Mouse (Mus musculus): ENCODE results near the gene Lactb. TPM values are rescaled to one million over a fixed set of nuclear protein-coding genes. Genes with fewer than 3 reads are reported as not detected.

Gene Lactb
- polyA plus RNA-seq, 1 experiment, result 26.8 TPM

- Histone ChIP-seq H3K27me3 (ENCODE audit: control insufficient read depth, insufficient read depth, low read length) (no peaks in the 10 kb centered on the region), H3K4me1 (ENCODE audit: control insufficient read depth, insufficient read depth, insufficient read length, low read length) (peaks cover 5% of the 10 kb centered on the region; the same call in 1 of the 2 replicates), H3K4me3 (ENCODE audit: low read depth, low read length) (no peak overlapping the region), H3K36me3 (ENCODE audit: control insufficient read depth, insufficient read depth, low read length) (peaks cover 10% of the 10 kb centered on the region), H3K27ac (ENCODE audit: insufficient read depth, low read depth, low read length) (no peak overlapping the region)
- WGBS, result 91% methylated on average over 8 of the region's 8 CpGs
- TF ChIP-seq CTCF (IDR thresholded peaks at IDR 0.05; ENCODE audit: extremely low read depth, insufficient read length, insufficient replicate concordance, low read depth, low read length) (no peak), POLR2A (IDR thresholded peaks at IDR 0.05; ENCODE audit: low read depth, low read length) (no peak)
Measured at GRCm38 (mm10) chr9:66971116-66971515, 4.2 kb downstream of the Lactb start.

- TF ChIP-seq CTCF (IDR thresholded peaks at IDR 0.05; ENCODE audit: extremely low read depth, insufficient read length, insufficient replicate concordance, low read depth, low read length) (no peak), POLR2A (IDR thresholded peaks at IDR 0.05; ENCODE audit: low read depth, low read length) (no peak)
- H3K36me3 ChIP-seq (ENCODE audit: control insufficient read depth, insufficient read depth, low read length), result peaks cover 10% of the 10 kb centered on the region
- no peaks in the 10 kb centered on the region for H3K27me3 ChIP-seq (ENCODE audit: control insufficient read depth, insufficient read depth, low read length)
- 73% methylated on average over 8 of the region's 8 CpGs for WGBS
- H3K27ac ChIP-seq (ENCODE audit: insufficient read depth, low read depth, low read length), result no peak overlapping the region
- H3K4me3 ChIP-seq (ENCODE audit: low read depth, low read length), result no peak overlapping the region
- H3K4me1 ChIP-seq (ENCODE audit: control insufficient read depth, insufficient read depth, insufficient read length, low read length), result no peaks in the 10 kb centered on the region
Measured at GRCm38 (mm10) chr9:66967492-66967891, 7.8 kb downstream of the Lactb start.

- no peak overlapping the region for H3K4me3 ChIP-seq (ENCODE audit: low read depth, low read length)
- 71% methylated on average over 3 of the region's 3 CpGs for WGBS
Measured at GRCm38 (mm10) chr9:66961478-66961877, 13.8 kb downstream of the Lactb start.

DNA sequence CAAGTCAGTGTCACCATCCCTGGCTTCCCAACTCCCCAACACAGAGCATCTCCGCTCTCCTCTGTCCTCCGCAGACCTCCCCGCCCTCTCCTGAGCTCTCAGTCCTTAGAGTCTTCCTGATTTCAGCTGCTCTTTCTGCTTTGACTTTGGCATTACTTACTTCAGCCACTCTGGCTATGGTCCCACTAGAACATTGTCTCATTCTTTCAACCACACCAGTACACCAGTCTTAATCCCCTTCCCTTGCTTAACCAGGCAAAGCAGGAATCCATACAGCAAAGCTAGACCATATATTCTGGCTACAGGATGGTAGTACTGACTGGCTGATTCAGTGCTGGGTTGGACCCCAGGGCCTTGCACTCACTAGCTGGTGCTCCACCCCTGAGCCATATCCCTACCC is 17.8 kb downstream of the Lactb start:
- no peak overlapping the region for H3K27ac ChIP-seq (ENCODE audit: insufficient read depth, low read depth, low read length)
- no peaks in the 10 kb centered on the region for H3K27me3 ChIP-seq (ENCODE audit: control insufficient read depth, insufficient read depth, low read length)
- H3K4me1 ChIP-seq (ENCODE audit: control insufficient read depth, insufficient read depth, insufficient read length, low read length), result no peaks in the 10 kb centered on the region
- TF ChIP-seq POLR2A (IDR thresholded peaks at IDR 0.05; ENCODE audit: low read depth, low read length) (no peak), CTCF (IDR thresholded peaks at IDR 0.05; ENCODE audit: extremely low read depth, insufficient read length, insufficient replicate concordance, low read depth, low read length) (no peak)
- 92% methylated on average over 3 of the region's 3 CpGs for WGBS
- no peak overlapping the region for H3K4me3 ChIP-seq (ENCODE audit: low read depth, low read length)
- H3K36me3 ChIP-seq (ENCODE audit: control insufficient read depth, insufficient read depth, low read length), result peaks cover 6% of the 10 kb centered on the region; the same call in 1 of the 2 replicates

More at GRCm38 (mm10) chr9:66961478-66961877, 13.8 kb downstream of the Lactb start:
- TF ChIP-seq CTCF (IDR thresholded peaks at IDR 0.05; ENCODE audit: extremely low read depth, insufficient read length, insufficient replicate concordance, low read depth, low read length), result no peak
- no peak for TF ChIP-seq POLR2A (IDR thresholded peaks at IDR 0.05; ENCODE audit: low read depth, low read length)
- Histone ChIP-seq H3K27ac (ENCODE audit: insufficient read depth, low read depth, low read length) (no peak overlapping the region), H3K27me3 (ENCODE audit: control insufficient read depth, insufficient read depth, low read length) (no peaks in the 10 kb centered on the region), H3K36me3 (ENCODE audit: control insufficient read depth, insufficient read depth, low read length) (no peaks in the 10 kb centered on the region), H3K4me1 (ENCODE audit: control insufficient read depth, insufficient read depth, insufficient read length, low read length) (no peaks in the 10 kb centered on the region)

DNA sequence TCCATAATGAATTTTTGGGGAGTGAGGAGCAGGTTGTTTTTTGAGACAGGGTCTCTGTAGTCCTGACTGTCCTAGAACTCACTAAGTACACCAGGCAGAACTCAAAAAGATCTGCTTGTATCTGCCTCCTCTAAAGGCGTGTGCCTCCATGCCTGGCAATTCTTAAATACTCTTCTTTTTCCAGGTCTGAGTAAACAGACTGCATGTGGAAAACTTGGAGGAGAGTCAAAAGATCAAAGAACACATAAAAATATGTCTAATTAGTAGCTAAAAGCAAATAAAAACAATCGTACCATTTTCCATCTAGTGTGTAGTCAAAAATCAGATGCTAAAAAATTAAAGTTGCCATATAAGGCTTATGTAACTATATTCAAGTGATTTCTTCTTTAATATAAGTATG is 22.4 kb downstream of the Lactb start:
- 19% methylated on average over 2 of the region's 2 CpGs for WGBS
- Histone ChIP-seq H3K27me3 (ENCODE audit: control insufficient read depth, insufficient read depth, low read length) (no peaks in the 10 kb centered on the region), H3K4me1 (ENCODE audit: control insufficient read depth, insufficient read depth, insufficient read length, low read length) (no peaks in the 10 kb centered on the region), H3K4me3 (ENCODE audit: low read depth, low read length) (no peak overlapping the region), H3K27ac (ENCODE audit: insufficient read depth, low read depth, low read length) (no peak overlapping the region), H3K36me3 (ENCODE audit: control insufficient read depth, insufficient read depth, low read length) (peaks cover 14% of the 10 kb centered on the region)
- no peak for TF ChIP-seq POLR2A (IDR thresholded peaks at IDR 0.05; ENCODE audit: low read depth, low read length)
- TF ChIP-seq CTCF (IDR thresholded peaks at IDR 0.05; ENCODE audit: extremely low read depth, insufficient read length, insufficient replicate concordance, low read depth, low read length), result no peak

GRCm38 (mm10) chr9:66952321-66952720 is 23.0 kb downstream of the Lactb start:
- no peak for TF ChIP-seq CTCF (IDR thresholded peaks at IDR 0.05; ENCODE audit: extremely low read depth, insufficient read length, insufficient replicate concordance, low read depth, low read length)
- no peak for TF ChIP-seq POLR2A (IDR thresholded peaks at IDR 0.05; ENCODE audit: low read depth, low read length)
- no peak overlapping the region for H3K4me3 ChIP-seq (ENCODE audit: low read depth, low read length)
- H3K27me3 ChIP-seq (ENCODE audit: control insufficient read depth, insufficient read depth, low read length), result no peaks in the 10 kb centered on the region
- H3K27ac ChIP-seq (ENCODE audit: insufficient read depth, low read depth, low read length), result no peak overlapping the region
- H3K36me3 ChIP-seq (ENCODE audit: control insufficient read depth, insufficient read depth, low read length), result peaks cover 16% of the 10 kb centered on the region
- H3K4me1 ChIP-seq (ENCODE audit: control insufficient read depth, insufficient read depth, insufficient read length, low read length), result no peaks in the 10 kb centered on the region
- 38% methylated on average over 8 of the region's 8 CpGs for WGBS

DNA sequence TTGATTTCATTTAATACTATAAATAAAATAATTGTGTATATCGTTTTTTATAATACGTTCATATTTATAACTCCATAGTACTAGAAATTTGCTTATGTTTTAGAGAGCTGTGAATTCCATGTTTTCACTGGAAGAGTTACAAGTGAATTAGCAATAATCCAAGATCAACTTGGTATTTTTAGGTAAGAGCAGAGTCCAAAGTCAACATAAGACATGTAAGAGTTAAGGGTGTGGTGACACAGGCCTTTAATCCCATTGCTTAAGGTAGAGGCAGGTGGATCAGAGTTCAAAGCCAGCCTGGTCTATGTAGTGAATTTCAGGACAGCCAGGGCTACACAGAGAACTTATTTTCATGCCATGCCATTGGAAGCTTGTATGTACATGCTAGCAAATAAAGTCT is 26.7 kb downstream of the Lactb start:
- Histone ChIP-seq H3K27ac (ENCODE audit: insufficient read depth, low read depth, low read length) (no peak overlapping the region), H3K27me3 (ENCODE audit: control insufficient read depth, insufficient read depth, low read length) (no peaks in the 10 kb centered on the region), H3K4me3 (ENCODE audit: low read depth, low read length) (no peak overlapping the region), H3K4me1 (ENCODE audit: control insufficient read depth, insufficient read depth, insufficient read length, low read length) (no peaks in the 10 kb centered on the region), H3K36me3 (ENCODE audit: control insufficient read depth, insufficient read depth, low read length) (peaks cover 10% of the 10 kb centered on the region)
- TF ChIP-seq CTCF (IDR thresholded peaks at IDR 0.05; ENCODE audit: extremely low read depth, insufficient read length, insufficient replicate concordance, low read depth, low read length), result no peak
- no peak for TF ChIP-seq POLR2A (IDR thresholded peaks at IDR 0.05; ENCODE audit: low read depth, low read length)
- 99% methylated on average over 2 of the region's 2 CpGs for WGBS

All from small intestine, adult 2 months (tissue).